ENCODE assay signal across 9 mouse cellular contexts in the genomic region with DNA sequence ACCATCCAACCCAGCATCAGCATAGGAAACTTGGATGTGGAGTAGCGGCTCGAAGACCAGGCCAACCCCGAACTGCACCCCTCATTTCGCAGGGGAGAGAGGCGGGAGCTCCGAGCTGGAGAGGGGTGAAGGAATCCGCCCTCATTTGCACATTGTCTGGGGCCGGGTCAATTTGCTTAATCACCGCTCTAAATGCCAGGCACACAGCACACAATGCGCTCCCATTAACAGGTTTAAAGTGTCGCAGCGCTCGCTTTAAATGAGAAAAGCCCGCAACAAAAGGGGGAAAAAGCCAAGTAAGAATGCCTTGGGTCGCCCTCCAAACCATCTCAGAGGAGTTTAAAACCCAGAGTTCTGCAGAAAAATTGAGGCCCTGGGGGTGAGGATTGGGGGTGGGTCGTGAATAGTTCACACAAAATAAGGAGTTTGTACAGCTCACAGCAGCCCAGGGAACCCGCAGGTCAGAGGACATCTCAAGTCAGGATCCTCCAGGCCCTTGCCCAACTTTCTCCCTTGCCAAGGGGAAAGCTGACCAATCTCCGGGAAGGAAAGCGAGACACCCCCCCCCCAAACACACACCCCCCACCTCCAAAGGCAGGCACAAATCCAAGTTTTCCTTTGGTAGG. TPM values are rescaled to one million over a fixed set of nuclear protein-coding genes. Genes with fewer than 3 reads are reported as not detected.
DNase-seq lines count a peak whose midpoint lies in the region; ATAC-seq and TF ChIP-seq lines count a peak whose summit lies in the region.
"Had no signal": no experiment of that assay in that cellular context is flagged by ENCODE, and none has a peak within 500 bp of the region (broad histone marks: within the 10 kb centered on the region; RNA-seq: fewer than 3 reads in every experiment).

No protein-coding gene starts in this region.

- H3K79me2 ChIP-seq in C2C12 (ENCODE audit: control insufficient read depth, insufficient read depth), result peaks cover 6% of the 10 kb centered on the region

- ATAC-seq in liver, embryonic 11.5 days (replicated peaks; ENCODE audit: low FRiP score), result no peak

- peak overlapping the region; percentile 23; the same call in 1 of the 2 replicates for H3K9ac ChIP-seq in liver, embryonic 11.5 days (ENCODE audit: low read depth, low read length)

- no peak for TF ChIP-seq POLR2A in brain, embryonic 14.5 days (IDR thresholded peaks at IDR 0.05; ENCODE audit: borderline replicate concordance, extremely low read depth, insufficient read depth, insufficient read length, poor library complexity, severe bottlenecking)
- no peak for TF ChIP-seq POLR2A in olfactory bulb, adult 2 months (IDR thresholded peaks at IDR 0.05; ENCODE audit: insufficient read depth, low read depth, low read length)

- no peaks in the 10 kb centered on the region for H3K79me3 ChIP-seq in C2C12 (ENCODE audit: low read depth)

- TF ChIP-seq CTCF in C2C12 (IDR thresholded peaks at IDR 0.05; ENCODE audit: control insufficient read depth, insufficient read depth, insufficient read length), result no peak
- TF ChIP-seq CTCF in brain, embryonic 14.5 days (IDR thresholded peaks at IDR 0.05; ENCODE audit: borderline replicate concordance, extremely low read depth, insufficient read depth, insufficient read length), result no peak
- no peak for TF ChIP-seq CTCF in olfactory bulb, adult 2 months (IDR thresholded peaks at IDR 0.05; ENCODE audit: insufficient read depth, low read depth, low read length)

- H3K36me3 ChIP-seq in C2C12 (ENCODE audit: control insufficient read depth, insufficient read depth), result no peaks in the 10 kb centered on the region
- H3K36me3 ChIP-seq in hindbrain, embryonic 10.5 days, result peaks cover 31% of the 10 kb centered on the region
- H3K36me3 ChIP-seq in liver, embryonic 11.5 days (ENCODE audit: control insufficient read depth, insufficient read depth, low read length), result no peaks in the 10 kb centered on the region

- H3K4me2 ChIP-seq in liver, embryonic 11.5 days, result peak overlapping the region; percentile 69

- no peak overlapping the region for H3ac ChIP-seq in C2C12 (ENCODE audit: control insufficient read depth, insufficient read length, low read depth)

- peaks cover 25% of the 10 kb centered on the region for H3K4me1 ChIP-seq in hindbrain, embryonic 10.5 days (replicated peaks)
- H3K4me1 ChIP-seq in liver, embryonic 11.5 days (replicated peaks; ENCODE audit: control insufficient read depth, insufficient read depth, low read length), result peaks cover 2% of the 10 kb centered on the region; the same call in 1 of the 2 replicates
- H3K4me1 ChIP-seq in olfactory bulb, adult 2 months (ENCODE audit: control insufficient read depth, insufficient read depth, low read length), result peaks cover 17% of the 10 kb centered on the region

- peak overlapping the region; percentile 96 for H3K27ac ChIP-seq in hindbrain, embryonic 10.5 days
- H3K27ac ChIP-seq in liver, embryonic 11.5 days (ENCODE audit: low read depth, low read length), result no peak overlapping the region
- H3K27ac ChIP-seq in olfactory bulb, adult 2 months (ENCODE audit: insufficient read depth, low read depth, low read length), result no peak overlapping the region
- H3K27ac ChIP-seq: macrophage had no signal

- H3K9me3 ChIP-seq in hindbrain, embryonic 10.5 days, result no peaks in the 10 kb centered on the region
- no peaks in the 10 kb centered on the region for H3K9me3 ChIP-seq in liver, embryonic 11.5 days (ENCODE audit: control insufficient read depth, low read length)

- 2% methylated on average over 19 of the region's 19 CpGs for WGBS in hindbrain, embryonic 10.5 days
- 18% methylated on average over 19 of the region's 19 CpGs for WGBS in liver, embryonic 11.5 days
- WGBS in olfactory bulb, adult 2 months, result 26% methylated on average over 19 of the region's 19 CpGs

- no peaks in the 10 kb centered on the region for H3K27me3 ChIP-seq in C2C12 (ENCODE audit: control insufficient read depth, insufficient read depth, insufficient read length)
- peaks cover 6% of the 10 kb centered on the region; the same call in 1 of the 2 replicates for H3K27me3 ChIP-seq in hindbrain, embryonic 10.5 days (ENCODE audit: insufficient read depth, poor library complexity, severe bottlenecking)
- H3K27me3 ChIP-seq in liver, embryonic 11.5 days (replicated peaks; ENCODE audit: control insufficient read depth, insufficient read depth, low read length), result peaks cover 34% of the 10 kb centered on the region

- peak overlapping the region; percentile 50 for H3K4me3 ChIP-seq in C2C12 (ENCODE audit: insufficient read depth, poor library complexity, severe bottlenecking)
- peak overlapping the region; percentile 90 for H3K4me3 ChIP-seq in hindbrain, embryonic 10.5 days
- peak overlapping the region; percentile 72 for H3K4me3 ChIP-seq in liver, embryonic 11.5 days (ENCODE audit: low read depth, low read length)
- H3K4me3 ChIP-seq in olfactory bulb, adult 2 months (ENCODE audit: insufficient read depth, low read depth, low read length), result peak overlapping the region; percentile 55

- DNase-seq in brain, embryonic 14.5 days (ENCODE audit: low read depth), result peak; percentile 87
- DNase-seq in hindbrain, embryonic 10.5 days (ENCODE audit: low spot score), result peak; percentile 40
- DNase-seq in liver, embryonic 11.5 days (ENCODE audit: low spot score), result no peak
- DNase-seq in c-Kit-positive CD71-positive TER-119-positive erythroid progenitor cells, embryonic 14.5 days (ENCODE audit: low spot score), result no peak
- no peak for DNase-seq in layer of hippocampus, postnatal 36 days
- no peak for DNase-seq in urinary bladder, adult 18-20 months (ENCODE audit: low spot score in 2 of 2)

TF ChIP-seq in C2C12, 6 proteins besides CTCF, POLR2A, EP300 and RAD21:
- TF ChIP-seq MYOG (IDR thresholded peaks at IDR 0.05; ENCODE audit: control insufficient read depth, extremely low read depth, insufficient read length), result no peak
- TF ChIP-seq CEBPB (IDR thresholded peaks at IDR 0.05; ENCODE audit: low read depth), result no peak
- no peak for TF ChIP-seq MAX (IDR thresholded peaks at IDR 0.05)
- TF ChIP-seq FOSL1 (IDR thresholded peaks at IDR 0.05; ENCODE audit: insufficient read depth, low read length, poor library complexity, severe bottlenecking), result no peak
- TF ChIP-seq USF1 (IDR thresholded peaks at IDR 0.05; ENCODE audit: low read depth), result no peak
- no peak for TF ChIP-seq MYOD1 (IDR thresholded peaks at IDR 0.05; ENCODE audit: control insufficient read depth, insufficient read length, low read depth)
TF ChIP-seq in C2C12: peak in this region for 0.

RNA-seq across cellular contexts. Expression of a gene that starts 1.6 kb away (rescaled TPM):
- polyA plus RNA-seq in C2C12 (2012; fragmentation: generic; extraction: Trizol), result 18.3 TPM
- polyA plus RNA-seq in brain, embryonic 14.5 days (2012; rRNA removed), result 13.1 and 14.5 TPM in 2 replicates
- polyA plus RNA-seq in hindbrain, embryonic 10.5 days (2016; fragmentation: Nextera tagmentation; extraction: Ambion mirVana), result 23.7 and 25.1 TPM in 2 replicates
- polyA plus RNA-seq in liver, embryonic 11.5 days (2014; fragmentation: Nextera tagmentation; extraction: Ambion mirVana), result 11.6 and 14.6 TPM in 2 replicates
- not detected in 2 replicates for polyA plus RNA-seq in olfactory bulb, adult 2 months (2012; ENCODE audit: insufficient read depth, insufficient read length, low replicate concordance, missing spikeins)
- 1 to 10 TPM; 2.9 to 3.6 TPM for total RNA-seq in layer of hippocampus, postnatal 36 days (2021)
- polyA plus RNA-seq: macrophage had no signal

Comparison
In these comparisons a context has a peak if more than half of its experiments do, and no peak if none do; other contexts are left out.
1. DNase-seq: peak in brain, embryonic 14.5 days (single experiment) and hindbrain, embryonic 10.5 days (single experiment); none in liver, embryonic 11.5 days (single experiment), c-Kit-positive CD71-positive TER-119-positive erythroid progenitor cells, embryonic 14.5 days (single experiment), layer of hippocampus, postnatal 36 days (0 of 2) and urinary bladder, adult 18-20 months (0 of 2).
2. Peak in every context shown above with its lines, with median percentiles within 50 percentile points of each other: H3K4me3 ChIP-seq.